Mouse (Mus musculus) CD4-positive helper T cell, adult 2 months (primary cell): ENCODE data around the gene Rbm25.
"Not testable (repeated sequence)": the region's sequence is repeated elsewhere in the genome, so short reads cannot be mapped to it uniquely, and the experiment has no call there.

Experiments
- DNase-seq: peaks from one replicate; pipeline ENCODE4 v3.0.0-alpha.2; 2012; ENCODE audit warnings: low read depth, missing footprints, low spot score

The Rbm25 gene

GRCm38 (mm10) chr12:83630936-83631335 lies at the start of gene Rbm25:
Rbm25 (plus strand) TSS chr12:83631236.
- DNase-seq: not testable (repeated sequence)

GRCm38 (mm10) chr12:83582106-83582505 lies 48.9 kb upstream of the Rbm25 start:
- DNase-seq: no peak

GRCm38 (mm10) chr12:83582747-83583146 lies 48.3 kb upstream of the Rbm25 start:
- DNase-seq: no peak

- no peak for DNase-seq
These were observed 44.4 kb upstream of the Rbm25 start for GRCm38 (mm10) chr12:83586628-83587027.

GRCm38 (mm10) chr12:83591754-83592501 lies 39.1 kb upstream of the Rbm25 start:
- no peak for DNase-seq

- no peak for DNase-seq
These were observed 36.5 kb upstream of the Rbm25 start for GRCm38 (mm10) chr12:83594454-83595040.

GRCm38 (mm10) chr12:83596191-83596954 lies 34.7 kb upstream of the Rbm25 start:
- no peak for DNase-seq

- DNase-seq: peak; percentile 92
These were observed 34.0 kb upstream of the Rbm25 start, which contains the start of gene Zfyve1 for GRCm38 (mm10) chr12:83597025-83597501. Zfyve1 (minus strand) TSS chr12:83597222.

GRCm38 (mm10) chr12:83597881-83598280 lies 33.2 kb upstream of the Rbm25 start:
- no peak for DNase-seq

- no peak for DNase-seq
These were observed 28.8 kb upstream of the Rbm25 start for GRCm38 (mm10) chr12:83602285-83602684.

- not testable (repeated sequence) for DNase-seq
These were observed 24.6 kb upstream of the Rbm25 start for GRCm38 (mm10) chr12:83606411-83606810.

- DNase-seq: no peak
These were observed 13.8 kb upstream of the Rbm25 start for GRCm38 (mm10) chr12:83617261-83617660.

GRCm38 (mm10) chr12:83618981-83619380 lies 12.1 kb upstream of the Rbm25 start:
- DNase-seq: no peak

GRCm38 (mm10) chr12:83620694-83621093 lies 10.3 kb upstream of the Rbm25 start:
- not testable (repeated sequence) for DNase-seq

GRCm38 (mm10) chr12:83622031-83622755 lies 8.8 kb upstream of the Rbm25 start:
- DNase-seq: no peak

- no peak for DNase-seq
These were observed 6.7 kb upstream of the Rbm25 start for GRCm38 (mm10) chr12:83624321-83624720.

GRCm38 (mm10) chr12:83631743-83632679 lies 975 bp downstream of the Rbm25 start:
- peak; percentile 99 for DNase-seq

GRCm38 (mm10) chr12:83632680-83633025 lies 1.6 kb downstream of the Rbm25 start:
- DNase-seq: peak; percentile 67

GRCm38 (mm10) chr12:83633807-83634206 lies 2.8 kb downstream of the Rbm25 start:
- DNase-seq: no peak

- DNase-seq: no peak
These were observed 10.2 kb downstream of the Rbm25 start for GRCm38 (mm10) chr12:83641233-83641632.

- DNase-seq: no peak
These were observed 12.1 kb downstream of the Rbm25 start for GRCm38 (mm10) chr12:83643116-83643515.
